Mouse (Mus musculus): ENCODE measurements at regions not wholly inside any gene's neighbourhood (a gene's known extent, or its start where the extent isn't known, plus 50 kb on each side); places are given as distances from the start of the nearest gene placed in this dataset.
A peak's percentile ranks its signal among the peaks of the same experiment; 100 is the strongest.

DNA sequence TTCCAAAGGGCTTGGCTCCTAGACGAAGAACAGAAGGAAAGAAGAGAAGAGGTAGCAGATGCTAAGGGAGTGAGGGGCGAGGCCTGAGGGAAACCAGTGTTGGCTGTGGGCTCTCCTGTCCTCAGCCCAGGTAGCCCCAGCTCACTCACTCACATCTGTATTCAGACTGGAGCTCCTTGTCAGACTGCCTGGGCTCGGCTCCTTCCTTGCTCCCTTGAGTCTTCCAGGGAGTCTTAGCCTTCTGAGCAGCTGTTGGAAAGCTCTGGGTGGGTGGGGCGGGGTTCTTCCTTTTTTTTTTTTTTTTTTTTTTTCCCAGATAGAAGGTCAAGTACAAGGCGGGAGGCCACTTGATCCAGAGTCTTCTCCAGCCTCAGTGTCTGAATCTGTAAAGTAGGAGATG, 134.1 kb upstream of the 1600014C23Rik start:
- DNase-seq: no peak
- Histone ChIP-seq H3K36me3 (ENCODE audit: control insufficient read depth, insufficient read depth, low read length) (no peaks in the 10 kb centered on the region), H3K27me3 (replicated peaks; ENCODE audit: control insufficient read depth, insufficient read depth, low read length) (no peaks in the 10 kb centered on the region), H3K4me3 (ENCODE audit: insufficient read depth, low read depth, low read length) (no peak overlapping the region), H3K4me1 (ENCODE audit: control insufficient read depth, insufficient read depth, low read length) (peaks cover 71% of the 10 kb centered on the region), H3K27ac (ENCODE audit: insufficient read depth, low read depth, low read length) (peak overlapping the region; percentile 52)
- TF ChIP-seq POLR2A (IDR thresholded peaks at IDR 0.05; ENCODE audit: low read depth, low read length) (no peak), CTCF (conservative IDR thresholded peaks at IDR 0.05; ENCODE audit: insufficient read depth, insufficient read length, low read depth, low read length) (no peak)
- 66% methylated on average over 5 of the region's 5 CpGs for WGBS

DNA sequence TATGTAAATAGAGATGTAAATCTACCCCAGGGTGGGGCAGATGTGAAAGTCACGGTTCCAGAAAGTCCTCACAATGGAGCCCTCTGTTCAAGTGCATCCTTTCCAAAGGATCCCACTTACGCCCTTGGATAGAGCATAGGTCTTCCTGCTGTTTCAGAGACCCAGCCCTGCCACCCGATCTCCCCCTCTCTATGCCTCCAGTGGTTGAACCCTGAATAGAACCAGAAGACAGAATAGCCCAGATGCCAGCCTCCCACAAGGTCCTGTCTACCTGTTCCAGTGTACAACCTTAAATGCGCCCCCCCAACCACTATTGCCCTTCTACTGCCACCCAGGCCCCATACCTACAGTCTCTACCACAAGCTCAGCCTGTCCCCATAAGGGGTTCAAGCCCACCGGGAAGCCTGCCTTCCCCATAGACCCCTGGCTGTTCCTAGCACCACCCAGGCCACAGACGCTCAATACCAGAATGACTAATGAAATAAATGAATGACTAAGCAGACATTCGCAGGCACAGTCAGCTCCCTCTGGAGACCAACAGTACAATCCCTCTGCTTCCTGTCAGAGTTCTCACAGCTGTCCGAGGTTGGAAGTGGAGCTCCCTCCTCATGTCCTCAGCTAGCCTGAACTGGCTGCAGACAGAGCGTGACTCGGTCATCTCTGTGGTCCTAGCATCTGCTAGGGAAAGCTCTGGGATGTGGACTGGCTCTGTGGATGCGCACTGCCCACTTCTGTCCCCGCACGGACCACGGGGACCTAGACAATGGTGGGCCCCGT, 133.4 kb upstream of the 1600014C23Rik start:
- 68% methylated on average over 15 of the region's 15 CpGs for WGBS
- H3K4me1 ChIP-seq (ENCODE audit: control insufficient read depth, insufficient read depth, low read length): peaks cover 75% of the 10 kb centered on the region
- H3K27me3 ChIP-seq (replicated peaks; ENCODE audit: control insufficient read depth, insufficient read depth, low read length): no peaks in the 10 kb centered on the region
- TF ChIP-seq CTCF (conservative IDR thresholded peaks at IDR 0.05; ENCODE audit: insufficient read depth, insufficient read length, low read depth, low read length): no peak
- no peak for TF ChIP-seq POLR2A (IDR thresholded peaks at IDR 0.05; ENCODE audit: low read depth, low read length)
- H3K27ac ChIP-seq (ENCODE audit: insufficient read depth, low read depth, low read length): peak overlapping the region; percentile 49
- no peak overlapping the region for H3K4me3 ChIP-seq (ENCODE audit: insufficient read depth, low read depth, low read length)
- peak; percentile 65 for DNase-seq
- no peaks in the 10 kb centered on the region for H3K36me3 ChIP-seq (ENCODE audit: control insufficient read depth, insufficient read depth, low read length)

DNA sequence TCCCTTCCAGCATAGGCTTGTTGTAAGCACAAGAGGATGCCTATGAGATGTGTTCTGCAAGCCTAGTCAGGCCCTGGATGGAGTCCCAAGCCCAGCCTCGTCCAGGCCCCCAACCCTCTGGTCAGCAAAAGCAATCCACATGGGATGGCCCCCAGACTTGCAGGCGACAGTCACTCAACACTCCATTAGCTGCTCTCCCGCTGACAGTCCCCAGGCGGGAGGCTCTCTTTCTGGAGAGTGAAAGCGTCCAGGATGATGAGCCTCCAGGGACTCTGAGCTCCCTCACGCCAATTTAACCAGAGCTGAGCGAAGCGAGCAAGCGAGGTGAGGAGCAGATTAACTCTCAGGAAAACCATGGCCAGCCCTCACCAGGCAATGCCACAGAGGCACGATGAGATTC, 132.7 kb upstream of the 1600014C23Rik start:
- DNase-seq: peak; percentile 34
- Histone ChIP-seq H3K4me1 (ENCODE audit: control insufficient read depth, insufficient read depth, low read length) (peaks cover 69% of the 10 kb centered on the region), H3K27ac (ENCODE audit: insufficient read depth, low read depth, low read length) (peak overlapping the region; percentile 49; the same call in 1 of the 2 replicates), H3K36me3 (ENCODE audit: control insufficient read depth, insufficient read depth, low read length) (no peaks in the 10 kb centered on the region), H3K27me3 (replicated peaks; ENCODE audit: control insufficient read depth, insufficient read depth, low read length) (no peaks in the 10 kb centered on the region), H3K4me3 (ENCODE audit: insufficient read depth, low read depth, low read length) (no peak overlapping the region)
- TF ChIP-seq CTCF (conservative IDR thresholded peaks at IDR 0.05; ENCODE audit: insufficient read depth, insufficient read length, low read depth, low read length): no peak
- TF ChIP-seq POLR2A (IDR thresholded peaks at IDR 0.05; ENCODE audit: low read depth, low read length): no peak
- WGBS: 61% methylated on average over 10 of the region's 10 CpGs

DNA sequence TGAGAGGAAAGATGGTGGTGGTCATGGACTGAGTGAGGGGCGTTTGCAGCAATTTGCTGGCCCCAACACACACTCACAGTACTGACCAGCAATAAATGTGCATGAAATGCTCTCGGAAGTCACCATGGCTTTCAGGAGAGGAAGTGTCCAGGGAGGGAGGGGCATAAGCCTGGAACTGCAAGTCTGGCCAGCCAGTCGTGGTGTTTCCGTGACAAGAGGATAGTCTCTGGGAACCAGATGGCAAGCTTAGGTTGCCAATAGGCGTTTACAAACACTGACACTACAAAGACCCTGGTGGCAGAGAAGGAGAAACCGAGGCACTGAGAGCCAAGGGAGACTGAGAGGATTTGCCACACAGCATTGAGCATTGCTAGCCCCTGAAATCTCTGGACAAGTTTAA, 132.3 kb upstream of the 1600014C23Rik start:
- WGBS: 67% methylated on average over 6 of the region's 6 CpGs
- no peaks in the 10 kb centered on the region for H3K27me3 ChIP-seq (replicated peaks; ENCODE audit: control insufficient read depth, insufficient read depth, low read length)
- DNase-seq: no peak
- peaks cover 67% of the 10 kb centered on the region for H3K4me1 ChIP-seq (ENCODE audit: control insufficient read depth, insufficient read depth, low read length)
- no peaks in the 10 kb centered on the region for H3K36me3 ChIP-seq (ENCODE audit: control insufficient read depth, insufficient read depth, low read length)
- peak overlapping the region; percentile 49 for H3K27ac ChIP-seq (ENCODE audit: insufficient read depth, low read depth, low read length)
- no peak overlapping the region for H3K4me3 ChIP-seq (ENCODE audit: insufficient read depth, low read depth, low read length)
- TF ChIP-seq CTCF (conservative IDR thresholded peaks at IDR 0.05; ENCODE audit: insufficient read depth, insufficient read length, low read depth, low read length) (no peak), POLR2A (IDR thresholded peaks at IDR 0.05; ENCODE audit: low read depth, low read length) (no peak)

DNA sequence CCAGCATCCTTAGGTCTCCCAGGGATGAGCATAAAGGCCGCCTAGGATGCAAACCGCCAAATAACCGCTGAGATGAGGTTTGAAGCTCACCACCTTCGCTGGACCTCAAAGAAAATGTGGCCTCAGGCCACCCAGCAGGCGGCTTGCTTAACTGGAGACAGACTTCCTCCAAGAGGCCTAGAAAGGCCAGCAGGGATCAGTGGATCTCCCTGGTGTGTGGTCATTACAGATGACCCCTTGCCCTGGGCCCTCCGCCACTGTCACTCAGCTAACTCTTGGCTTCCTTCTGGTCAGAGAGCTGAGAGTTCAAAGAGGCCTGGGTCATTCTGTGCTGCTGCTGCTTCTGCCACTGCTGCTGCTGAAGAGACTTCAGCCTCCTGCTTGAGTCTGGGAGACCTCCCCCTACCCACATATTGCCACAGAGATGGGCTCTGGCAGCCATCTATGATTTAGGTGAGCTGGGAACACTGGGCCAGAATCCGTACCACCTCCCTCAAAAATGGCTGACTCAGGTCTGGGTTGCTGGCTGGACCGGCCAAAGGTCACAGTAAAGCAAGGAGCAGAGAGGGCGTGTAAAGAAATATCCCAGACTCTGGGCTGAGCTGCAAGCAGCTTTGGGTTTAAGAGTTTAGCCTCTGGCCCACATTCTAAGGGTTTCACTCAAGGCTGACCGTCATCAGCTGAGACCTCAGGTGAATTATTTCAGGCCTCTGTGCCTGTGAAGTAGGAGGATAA, 130.0 kb upstream of the 1600014C23Rik start:
- peak; percentile 93 for DNase-seq
- no peaks in the 10 kb centered on the region for H3K36me3 ChIP-seq (ENCODE audit: control insufficient read depth, insufficient read depth, low read length)
- no peaks in the 10 kb centered on the region for H3K27me3 ChIP-seq (replicated peaks; ENCODE audit: control insufficient read depth, insufficient read depth, low read length)
- H3K4me3 ChIP-seq (ENCODE audit: insufficient read depth, low read depth, low read length): no peak overlapping the region
- WGBS: 38% methylated on average over 10 of the region's 10 CpGs
- TF ChIP-seq CTCF (conservative IDR thresholded peaks at IDR 0.05; ENCODE audit: insufficient read depth, insufficient read length, low read depth, low read length) (no peak), POLR2A (IDR thresholded peaks at IDR 0.05; ENCODE audit: low read depth, low read length) (no peak)
- peaks cover 55% of the 10 kb centered on the region for H3K4me1 ChIP-seq (ENCODE audit: control insufficient read depth, insufficient read depth, low read length)
- peak overlapping the region; percentile 92 for H3K27ac ChIP-seq (ENCODE audit: insufficient read depth, low read depth, low read length)

DNA sequence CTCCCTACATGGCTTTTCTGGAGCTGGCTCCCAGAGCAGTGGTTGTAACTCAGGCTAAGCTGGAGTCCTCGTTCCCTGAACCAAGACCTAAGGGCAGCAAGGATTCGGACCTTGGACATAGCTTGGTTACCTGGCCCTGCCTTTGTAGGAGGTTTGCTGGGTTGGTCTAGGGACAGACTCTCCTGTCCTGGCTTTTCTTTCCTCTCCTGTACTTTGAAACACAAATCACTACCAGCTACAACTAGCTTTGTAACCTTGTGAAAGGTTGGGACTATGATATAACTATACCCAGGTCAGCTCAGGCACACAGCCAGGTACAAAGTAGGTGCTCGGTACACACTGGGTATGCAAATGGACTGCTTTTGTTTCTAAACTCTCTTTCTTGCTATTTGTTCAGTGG, 129.4 kb upstream of the 1600014C23Rik start:
- peak; percentile 91 for DNase-seq
- Histone ChIP-seq H3K27me3 (replicated peaks; ENCODE audit: control insufficient read depth, insufficient read depth, low read length) (no peaks in the 10 kb centered on the region), H3K4me1 (ENCODE audit: control insufficient read depth, insufficient read depth, low read length) (peaks cover 51% of the 10 kb centered on the region), H3K27ac (ENCODE audit: insufficient read depth, low read depth, low read length) (peak overlapping the region; percentile 92), H3K36me3 (ENCODE audit: control insufficient read depth, insufficient read depth, low read length) (no peaks in the 10 kb centered on the region), H3K4me3 (ENCODE audit: insufficient read depth, low read depth, low read length) (no peak overlapping the region)
- 43% methylated on average over 3 of the region's 3 CpGs for WGBS
- no peak for TF ChIP-seq CTCF (conservative IDR thresholded peaks at IDR 0.05; ENCODE audit: insufficient read depth, insufficient read length, low read depth, low read length)
- TF ChIP-seq POLR2A (IDR thresholded peaks at IDR 0.05; ENCODE audit: low read depth, low read length): no peak

DNA sequence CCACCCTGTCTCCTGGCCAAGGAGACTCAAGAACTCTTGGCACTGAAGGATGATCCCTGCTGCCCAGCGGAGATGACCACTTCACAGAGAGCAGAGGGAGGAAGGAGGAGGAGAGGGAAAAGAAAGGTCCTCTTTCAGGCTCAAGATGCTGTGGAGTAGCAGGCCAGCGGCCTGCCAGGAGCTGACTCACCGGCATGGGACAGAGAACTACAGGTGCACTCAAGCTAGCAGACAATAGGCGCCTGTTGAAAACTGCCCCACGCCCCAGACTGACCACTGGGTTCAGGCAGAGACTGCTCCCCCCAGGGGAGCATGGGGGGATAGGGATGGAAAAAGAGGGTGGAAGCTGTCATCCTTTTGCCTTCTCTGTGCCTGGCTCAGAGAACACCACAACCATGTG, 125.8 kb upstream of the 1600014C23Rik start:
- no peaks in the 10 kb centered on the region for H3K27me3 ChIP-seq (replicated peaks; ENCODE audit: control insufficient read depth, insufficient read depth, low read length)
- TF ChIP-seq POLR2A (IDR thresholded peaks at IDR 0.05; ENCODE audit: low read depth, low read length) (no peak), CTCF (conservative IDR thresholded peaks at IDR 0.05; ENCODE audit: insufficient read depth, insufficient read length, low read depth, low read length) (no peak)
- H3K4me1 ChIP-seq (ENCODE audit: control insufficient read depth, insufficient read depth, low read length): peaks cover 21% of the 10 kb centered on the region
- H3K36me3 ChIP-seq (ENCODE audit: control insufficient read depth, insufficient read depth, low read length): no peaks in the 10 kb centered on the region
- H3K4me3 ChIP-seq (ENCODE audit: insufficient read depth, low read depth, low read length): no peak overlapping the region
- WGBS: 88% methylated on average over 5 of the region's 5 CpGs
- DNase-seq: no peak
- no peak overlapping the region for H3K27ac ChIP-seq (ENCODE audit: insufficient read depth, low read depth, low read length)

All from kidney, adult 2 months (tissue).